Mouse (Mus musculus): ENCODE results near the gene Rhpn2.

Rhpn2 gene

GRCm38 (mm10) chr7:35347918-35348700 is 14.1 kb downstream of the Rhpn2 start:
- no peak for DNase-seq (ENCODE audit: low spot score in 2 of 2)

GRCm38 (mm10) chr7:35349022-35349421 is 15.1 kb downstream of the Rhpn2 start:
- DNase-seq (ENCODE audit: low spot score in 2 of 2), result no peak

GRCm38 (mm10) chr7:35349886-35350684 is 16.1 kb downstream of the Rhpn2 start:
- no peak for DNase-seq (ENCODE audit: low spot score in 2 of 2)

- DNase-seq (ENCODE audit: low spot score in 2 of 2), result no peak
These were observed 17.2 kb downstream of the Rhpn2 start for GRCm38 (mm10) chr7:35351155-35351554.

GRCm38 (mm10) chr7:35353306-35353705 is 19.3 kb downstream of the Rhpn2 start:
- no peak for DNase-seq (ENCODE audit: low spot score in 2 of 2)

DNA sequence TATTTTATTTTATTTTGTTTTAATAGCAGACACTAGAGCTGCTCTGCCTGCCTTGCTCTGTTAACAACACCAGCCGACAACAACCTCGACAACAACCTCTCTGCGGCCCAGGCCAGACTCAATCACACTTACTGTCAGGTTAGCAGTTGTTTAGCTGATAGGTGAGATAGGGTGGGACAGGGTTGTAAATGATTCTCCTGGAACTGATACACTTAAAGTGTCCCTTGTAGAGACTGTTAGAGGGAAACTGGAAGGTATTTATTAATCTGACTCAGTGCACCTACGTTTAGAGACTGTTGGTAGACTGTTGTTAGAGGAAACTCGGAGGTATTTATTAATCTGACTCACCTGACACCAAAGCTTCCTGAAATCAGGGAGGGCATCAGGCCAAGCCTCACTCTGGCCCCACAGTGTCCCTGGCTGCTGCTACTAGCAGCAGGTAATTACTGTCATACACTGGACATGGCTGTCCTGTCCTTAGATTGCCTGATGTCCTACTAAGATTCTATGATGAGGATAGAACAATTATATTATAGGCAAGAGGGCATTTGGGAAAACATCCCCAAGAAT is 21.4 kb downstream of the Rhpn2 start:
- no peak for DNase-seq (ENCODE audit: low spot score in 2 of 2)

GRCm38 (mm10) chr7:35357621-35358020 is 23.7 kb downstream of the Rhpn2 start:
- no peak for DNase-seq (ENCODE audit: low spot score in 2 of 2)

DNA sequence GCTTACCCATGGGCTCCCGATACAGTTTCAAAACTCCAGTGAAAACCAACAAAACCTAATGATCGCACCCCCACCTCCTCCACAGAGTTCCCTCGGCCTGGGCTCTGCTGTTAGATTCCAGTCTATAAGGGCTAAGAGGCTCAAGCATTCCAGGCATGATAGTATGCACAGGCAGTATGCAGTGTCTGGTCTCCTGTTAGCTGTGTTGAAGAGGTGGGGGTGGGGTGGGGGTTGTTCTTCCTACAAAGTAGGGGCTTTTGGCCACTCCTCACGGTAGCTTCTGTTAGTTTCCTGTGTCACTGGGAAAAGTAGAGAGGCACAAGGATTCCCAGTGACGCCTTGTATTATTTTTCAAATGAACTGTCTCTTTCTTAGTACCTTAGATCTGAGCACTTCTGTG is 28.3 kb downstream of the Rhpn2 start:
- DNase-seq (ENCODE audit: low spot score in 2 of 2), result no peak

DNA sequence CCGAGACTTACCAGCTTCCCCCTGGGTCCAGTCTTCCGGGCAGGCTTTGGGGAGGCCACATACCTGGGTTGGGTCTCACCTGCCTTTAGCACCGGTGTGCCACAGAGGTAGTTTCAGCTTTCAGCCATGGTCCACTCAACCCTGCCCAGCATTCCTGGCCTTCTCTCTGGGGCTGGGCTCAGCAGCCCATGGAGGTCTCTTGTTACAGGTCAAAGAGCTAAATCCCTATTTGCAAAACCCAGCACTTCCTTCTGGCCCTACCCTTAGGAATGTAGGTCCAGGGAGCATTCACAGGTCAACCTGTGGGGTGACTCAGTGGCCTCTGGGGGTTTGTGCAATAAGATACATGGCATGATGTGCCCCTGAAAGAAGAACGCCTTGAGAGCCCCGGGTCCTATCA is 28.9 kb downstream of the Rhpn2 start:
- no peak for DNase-seq (ENCODE audit: low spot score in 2 of 2)

DNA sequence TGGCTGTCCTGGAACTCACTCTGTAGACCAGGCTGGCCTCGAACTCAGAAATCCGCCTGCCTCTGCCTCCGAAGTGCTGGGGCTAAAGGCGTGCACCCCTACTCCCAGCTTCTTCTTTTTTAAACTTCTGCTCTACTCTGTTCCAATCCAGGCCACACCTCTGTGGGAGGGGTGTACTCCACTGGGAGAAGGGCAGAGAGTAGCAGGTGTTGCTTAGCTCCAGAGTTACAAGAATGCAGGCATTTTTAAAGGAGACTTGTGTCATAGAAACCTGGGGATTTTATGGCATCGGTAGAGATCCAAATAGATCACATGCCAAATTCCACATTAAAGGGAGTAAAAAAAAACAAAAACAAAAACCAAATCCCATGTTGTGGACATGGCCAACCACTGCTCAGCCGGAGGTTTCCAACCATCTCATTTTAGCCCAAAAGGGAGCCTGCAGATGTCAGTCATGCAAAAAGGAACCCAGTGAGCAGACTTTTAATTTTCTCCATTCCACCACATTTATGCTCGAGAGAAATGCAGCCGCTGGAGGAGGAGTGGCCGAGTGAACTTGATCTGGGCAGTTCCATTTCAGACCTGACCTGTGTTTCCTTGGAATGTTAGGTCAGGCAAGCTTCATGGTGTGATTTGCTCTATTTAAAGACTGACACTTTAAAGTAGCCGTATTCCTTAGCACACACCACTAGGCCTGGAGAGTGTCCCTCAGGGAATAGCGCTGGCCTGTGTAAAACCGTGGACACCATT is 31.4 kb downstream of the Rhpn2 start:
- DNase-seq (ENCODE audit: low spot score in 2 of 2), result no peak

- no peak for DNase-seq (ENCODE audit: low spot score in 2 of 2)
These were observed 37.1 kb downstream of the Rhpn2 start for GRCm38 (mm10) chr7:35371096-35371495.

DNA sequence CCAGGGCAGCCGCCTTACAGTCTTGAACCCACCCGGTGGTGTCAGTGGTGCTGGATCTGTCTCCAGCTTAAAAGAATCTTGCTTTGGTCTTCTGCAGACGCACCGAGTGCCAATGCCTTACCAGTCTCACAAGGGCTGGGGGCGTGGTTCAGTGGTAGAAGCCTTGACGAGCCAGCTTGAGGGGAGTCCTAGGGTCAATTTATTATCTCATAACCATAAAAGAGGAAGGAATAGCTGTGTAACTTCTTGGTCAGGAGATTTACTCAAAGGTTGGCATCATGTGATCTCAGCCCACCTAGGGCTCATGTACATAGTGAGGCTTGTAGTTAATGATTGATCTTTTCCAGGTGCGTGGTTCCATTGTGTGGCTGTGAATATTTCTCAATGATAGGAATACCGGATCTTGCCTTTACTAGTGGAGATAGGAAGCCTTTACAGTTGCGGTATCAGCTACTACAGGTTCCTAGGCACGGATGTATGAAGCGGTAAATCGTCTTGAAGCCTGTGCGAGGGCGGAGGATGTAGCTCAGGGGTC is 38.6 kb downstream of the Rhpn2 start:
- no peak for DNase-seq (ENCODE audit: low spot score in 2 of 2)

- no peak for DNase-seq (ENCODE audit: low spot score in 2 of 2)
These were observed 39.4 kb downstream of the Rhpn2 start for GRCm38 (mm10) chr7:35373146-35373989.

- DNase-seq (ENCODE audit: low spot score in 2 of 2), result no peak
These were observed 40.3 kb downstream of the Rhpn2 start for GRCm38 (mm10) chr7:35374265-35374664.

- DNase-seq (ENCODE audit: low spot score in 2 of 2), result no peak
These were observed 42.7 kb downstream of the Rhpn2 start for GRCm38 (mm10) chr7:35376623-35377022.

DNA sequence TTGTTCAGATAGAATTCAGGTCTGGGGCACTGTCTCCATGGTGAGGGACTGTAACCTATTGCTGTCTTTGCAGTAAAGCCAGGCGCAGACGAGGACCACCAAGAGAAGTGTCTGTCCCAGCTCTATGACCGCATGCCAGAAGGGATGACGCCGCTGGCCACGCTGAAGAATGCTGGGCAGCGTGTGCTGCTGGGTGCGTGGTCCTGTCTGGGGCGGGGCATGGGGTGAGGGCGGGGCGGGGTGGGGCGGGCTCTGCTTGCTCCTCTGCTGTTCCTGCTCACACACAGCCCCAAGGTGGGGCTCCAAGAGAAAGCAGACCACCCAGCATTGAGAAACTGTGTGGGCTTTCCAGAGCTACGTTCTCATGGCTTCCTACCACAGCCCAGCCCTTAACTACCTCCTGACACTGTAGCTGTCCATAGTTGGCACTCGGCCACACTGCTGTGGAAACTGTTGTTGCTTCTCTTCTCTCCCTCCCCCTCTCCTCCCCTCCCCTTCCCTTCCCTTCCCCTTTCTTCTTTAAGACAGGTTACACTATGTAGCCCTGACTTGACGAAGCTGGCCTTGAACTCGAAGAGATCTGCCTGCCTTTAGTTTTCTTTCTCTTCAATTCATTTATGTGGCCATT is 45.6 kb downstream of the Rhpn2 start:
- no peak for DNase-seq (ENCODE audit: low spot score in 2 of 2)

GRCm38 (mm10) chr7:35380351-35380750 is 46.4 kb downstream of the Rhpn2 start:
- DNase-seq (ENCODE audit: low spot score in 2 of 2), result no peak

GRCm38 (mm10) chr7:35381861-35382260 is 47.9 kb downstream of the Rhpn2 start:
- DNase-seq (ENCODE audit: low spot score in 2 of 2), result no peak

DNA sequence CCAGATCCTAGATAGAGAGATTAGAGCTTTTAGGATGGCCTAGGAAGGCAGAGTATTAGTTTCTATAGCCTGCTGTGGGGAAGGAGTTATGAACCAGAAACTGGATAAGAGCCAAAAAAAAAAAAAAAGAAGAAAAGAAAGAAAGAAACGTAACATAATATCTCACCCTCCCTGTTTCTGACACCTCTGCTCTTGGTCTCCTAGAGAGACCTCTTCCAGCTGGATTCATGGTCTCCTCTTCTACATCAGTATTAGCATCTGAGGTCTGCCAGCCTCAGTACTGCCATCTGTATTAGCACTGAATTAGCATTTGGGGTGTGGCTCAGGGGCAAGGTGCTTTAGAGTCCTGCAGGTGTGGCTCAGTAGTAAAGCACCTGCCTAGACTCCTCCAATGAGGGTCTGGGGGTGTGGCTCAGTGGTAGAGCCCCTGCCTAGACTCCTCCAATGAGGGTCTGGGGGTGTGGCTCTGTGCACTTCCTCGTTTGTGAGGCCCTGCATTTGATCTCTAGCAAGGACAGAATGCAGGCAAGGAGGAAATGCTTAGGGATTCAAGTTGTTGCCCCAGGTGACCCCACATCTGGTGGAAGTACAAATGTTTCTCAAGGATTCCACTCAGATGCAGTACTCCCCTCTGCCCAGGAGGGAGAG is 48.9 kb downstream of the Rhpn2 start:
- DNase-seq (ENCODE audit: low spot score in 2 of 2), result no peak

- DNase-seq (ENCODE audit: low spot score in 2 of 2), result no peak
These were observed 52.6 kb downstream of the Rhpn2 start for GRCm38 (mm10) chr7:35386525-35386952.

Measured in frontal cortex, postnatal 14 days (tissue).